Mouse (Mus musculus) gastrocnemius, postnatal 4 days (tissue): ENCODE measurements at regions not wholly inside any gene's neighbourhood (a gene's known extent, or its start where the extent isn't known, plus 50 kb on each side); places are given as distances from the start of the nearest gene placed in this dataset.

ENCODE experiments used
- DNase-seq, 2 experiments: peaks; one replicate each; pipeline ENCODE4 v3.0.0; 2021 to 2022; ENCODE audit warnings: low spot score in 2 of 2, mixed read lengths in 2 of 2

GRCm38 (mm10) chr13:119267608-119268300, 160.6 kb upstream of the Paip1 start:
- DNase-seq: no peak

- no peak for DNase-seq
These were observed 160.1 kb upstream of the Paip1 start for GRCm38 (mm10) chr13:119268301-119268675.

- DNase-seq: no peak
These were observed 152.9 kb upstream of the Paip1 start for GRCm38 (mm10) chr13:119275500-119275899.

GRCm38 (mm10) chr13:119277308-119277948, 151.0 kb upstream of the Paip1 start:
- DNase-seq: no peak

GRCm38 (mm10) chr13:119279449-119279848, 149.0 kb upstream of the Paip1 start:
- no peak for DNase-seq

- DNase-seq: no peak
These were observed 147.8 kb upstream of the Paip1 start for GRCm38 (mm10) chr13:119280622-119281021.

GRCm38 (mm10) chr13:119283448-119283847, 145.0 kb upstream of the Paip1 start:
- DNase-seq: peak in 1 of 2 experiments; percentile 71

GRCm38 (mm10) chr13:119309238-119309637, 119.2 kb upstream of the Paip1 start:
- DNase-seq: no peak

- DNase-seq: no peak
These were observed 118.4 kb upstream of the Paip1 start for GRCm38 (mm10) chr13:119310013-119310412.

GRCm38 (mm10) chr13:119314356-119314755, 114.0 kb upstream of the Paip1 start:
- no peak for DNase-seq

GRCm38 (mm10) chr13:119318358-119318757, 110.0 kb upstream of the Paip1 start:
- no peak for DNase-seq

GRCm38 (mm10) chr13:119325510-119325909, 102.9 kb upstream of the Paip1 start:
- DNase-seq: no peak

GRCm38 (mm10) chr13:119326877-119327625, 101.3 kb upstream of the Paip1 start:
- no peak for DNase-seq

GRCm38 (mm10) chr13:119328731-119329130, 99.7 kb upstream of the Paip1 start:
- DNase-seq: no peak

- no peak for DNase-seq
These were observed 96.6 kb upstream of the Paip1 start for GRCm38 (mm10) chr13:119331815-119332214.

- DNase-seq: no peak
These were observed 94.5 kb upstream of the Paip1 start for GRCm38 (mm10) chr13:119333915-119334314.

- no peak for DNase-seq
These were observed 90.5 kb upstream of the Paip1 start for GRCm38 (mm10) chr13:119337861-119338260.

GRCm38 (mm10) chr13:119339016-119339415, 89.4 kb upstream of the Paip1 start:
- DNase-seq: no peak

- DNase-seq: peak; percentile 23 to 67
These were observed 88.6 kb upstream of the Paip1 start for GRCm38 (mm10) chr13:119339762-119340161.

- DNase-seq: peak in 1 of 2 experiments; percentile 44
These were observed 86.6 kb upstream of the Paip1 start for GRCm38 (mm10) chr13:119341833-119342232.

GRCm38 (mm10) chr13:119342761-119343160, 85.6 kb upstream of the Paip1 start:
- no peak for DNase-seq

GRCm38 (mm10) chr13:119347988-119348387, 80.4 kb upstream of the Paip1 start:
- DNase-seq: no peak
